27 mouse cellular contexts compared by ENCODE assay signal in the genomic region with DNA sequence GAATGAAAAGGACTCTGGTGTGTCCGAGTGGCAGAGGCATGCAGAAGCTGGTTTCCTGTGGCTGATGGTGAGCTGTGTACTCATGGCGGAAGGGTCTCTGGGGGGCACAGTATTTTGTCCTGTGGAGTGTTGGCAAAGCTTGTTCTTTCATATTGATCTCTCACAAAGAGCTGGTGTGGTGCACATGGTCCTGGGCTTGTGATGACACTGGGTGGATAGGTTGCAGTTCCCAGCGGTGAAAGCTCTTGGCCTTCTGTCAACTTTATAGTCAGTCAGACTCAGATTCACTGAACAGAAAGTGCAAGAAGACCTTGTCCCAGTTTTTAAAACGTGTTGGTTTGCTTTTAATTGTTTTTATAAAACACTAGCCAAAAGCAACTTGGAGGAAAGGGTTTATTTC.
DNase-seq lines count a peak whose midpoint lies in the region; ATAC-seq and TF ChIP-seq lines count a peak whose summit lies in the region.
"Had no signal": no experiment of that assay in that cellular context is flagged by ENCODE, and none has a peak within 500 bp of the region (broad histone marks: within the 10 kb centered on the region; RNA-seq: fewer than 3 reads in every experiment).

No protein-coding gene starts in this region.

- no peaks in the 10 kb centered on the region for H3K9me3 ChIP-seq in limb, embryonic 15.5 days
- no peaks in the 10 kb centered on the region for H3K9me3 ChIP-seq in limb, embryonic 10.5 days (replicated peaks)
- no peaks in the 10 kb centered on the region for H3K9me3 ChIP-seq in lung, embryonic 16.5 days (ENCODE audit: control insufficient read depth, low read length)
- H3K9me3 ChIP-seq: embryonic facial prominence, embryonic 10.5 days; embryonic facial prominence, embryonic 13.5 days; forebrain, embryonic 12.5 days; forebrain, embryonic 15.5 days; heart, embryonic 12.5 days; heart, embryonic 15.5 days had no signal

- H3K9ac ChIP-seq in limb, embryonic 15.5 days: no peak overlapping the region
- no peak overlapping the region for H3K9ac ChIP-seq in lung, embryonic 16.5 days (ENCODE audit: low read length)
- H3K9ac ChIP-seq: embryonic facial prominence, embryonic 13.5 days; forebrain, embryonic 12.5 days; forebrain, embryonic 15.5 days; heart, embryonic 12.5 days; heart, embryonic 15.5 days; hindbrain, embryonic 14.5 days had no signal

- TF ChIP-seq POLR2A in kidney, adult 2 months (IDR thresholded peaks at IDR 0.05; ENCODE audit: low read depth, low read length): no peak

- peak overlapping the region; percentile 46 for H3K27ac ChIP-seq in kidney, adult 2 months (ENCODE audit: insufficient read depth, low read depth, low read length)
- 0 out of 2 replicates have a peak overlapping the region, but pooled peaks have one; percentile 8 for H3K27ac ChIP-seq in limb, embryonic 15.5 days
- no peak overlapping the region for H3K27ac ChIP-seq in limb, embryonic 10.5 days
- no peak overlapping the region for H3K27ac ChIP-seq in lung, embryonic 16.5 days (ENCODE audit: low read length)
- H3K27ac ChIP-seq: embryonic facial prominence, embryonic 10.5 days; embryonic facial prominence, embryonic 13.5 days; forebrain, embryonic 12.5 days; forebrain, embryonic 15.5 days; heart, embryonic 15.5 days; hindbrain, embryonic 14.5 days; hindbrain, postnatal 0 days had no signal

- no peaks in the 10 kb centered on the region for H3K36me3 ChIP-seq in kidney, adult 2 months (ENCODE audit: control insufficient read depth, insufficient read depth, low read length)
- H3K36me3 ChIP-seq in limb, embryonic 15.5 days: peaks cover 45% of the 10 kb centered on the region
- H3K36me3 ChIP-seq in limb, embryonic 10.5 days: peaks cover 72% of the 10 kb centered on the region
- H3K36me3 ChIP-seq in lung, embryonic 16.5 days (ENCODE audit: control insufficient read depth, insufficient read depth, low read length): peaks cover 5% of the 10 kb centered on the region

- no peak for ATAC-seq in limb, embryonic 15.5 days (ENCODE audit: insufficient number of reproducible peaks, low FRiP score, low TSS enrichment, low read depth)
- ATAC-seq in lung, embryonic 16.5 days (ENCODE audit: low read depth): 0 out of 2 replicates have a peak, but pooled peaks have one; percentile 10
- ATAC-seq: activated CD4-positive, CD25-positive, alpha-beta regulatory T cell, adult 4 months; forebrain, embryonic 15.5 days; hindbrain, postnatal 0 days had no signal

- 65% methylated on average over 4 of the region's 4 CpGs for WGBS in kidney, adult 2 months
- WGBS in limb, embryonic 15.5 days: 75% methylated on average over 4 of the region's 4 CpGs
- WGBS in limb, embryonic 10.5 days: 91% methylated on average over 4 of the region's 4 CpGs
- WGBS in lung, embryonic 16.5 days: 77% methylated on average over 4 of the region's 4 CpGs

- no peak for TF ChIP-seq CTCF in kidney, adult 2 months (conservative IDR thresholded peaks at IDR 0.05; ENCODE audit: insufficient read depth, insufficient read length, low read depth, low read length)

- H3K4me1 ChIP-seq in kidney, adult 2 months (ENCODE audit: control insufficient read depth, insufficient read depth, low read length): peaks cover 37% of the 10 kb centered on the region
- 0 out of 2 replicates have a peak, but pooled peaks cover 3% of the 10 kb centered on the region for H3K4me1 ChIP-seq in limb, embryonic 15.5 days
- H3K4me1 ChIP-seq in limb, embryonic 10.5 days: no peaks in the 10 kb centered on the region
- H3K4me1 ChIP-seq in lung, embryonic 16.5 days (replicated peaks; ENCODE audit: control insufficient read depth, insufficient read depth, low read length): no peaks in the 10 kb centered on the region
- H3K4me1 ChIP-seq: embryonic facial prominence, embryonic 10.5 days; embryonic facial prominence, embryonic 13.5 days; forebrain, embryonic 12.5 days had no signal

- H3K4me3 ChIP-seq in kidney, adult 2 months (ENCODE audit: insufficient read depth, low read depth, low read length): no peak overlapping the region
- no peak overlapping the region for H3K4me3 ChIP-seq in limb, embryonic 15.5 days
- H3K4me3 ChIP-seq in limb, embryonic 10.5 days: no peak overlapping the region
- no peak overlapping the region for H3K4me3 ChIP-seq in lung, embryonic 16.5 days (ENCODE audit: low read length)
- H3K4me3 ChIP-seq: embryonic facial prominence, embryonic 10.5 days; embryonic facial prominence, embryonic 13.5 days; erythroblast, embryonic 14.5 days; forebrain, embryonic 12.5 days; forebrain, embryonic 15.5 days; heart, embryonic 12.5 days; heart, embryonic 15.5 days had no signal

- no peaks in the 10 kb centered on the region for H3K27me3 ChIP-seq in kidney, adult 2 months (replicated peaks; ENCODE audit: control insufficient read depth, insufficient read depth, low read length)
- no peaks in the 10 kb centered on the region for H3K27me3 ChIP-seq in limb, embryonic 15.5 days
- H3K27me3 ChIP-seq in limb, embryonic 10.5 days (ENCODE audit: low read depth, poor library complexity, severe bottlenecking): no peaks in the 10 kb centered on the region
- no peaks in the 10 kb centered on the region for H3K27me3 ChIP-seq in lung, embryonic 16.5 days (ENCODE audit: control insufficient read depth, insufficient read depth, low read depth, low read length)
- H3K27me3 ChIP-seq: embryonic facial prominence, embryonic 13.5 days; forebrain, embryonic 12.5 days; forebrain, embryonic 15.5 days; heart, embryonic 12.5 days; heart, embryonic 15.5 days had no signal

- no peak overlapping the region for H3K4me2 ChIP-seq in limb, embryonic 15.5 days
- H3K4me2 ChIP-seq in lung, embryonic 16.5 days (ENCODE audit: low read depth, low read length): no peak overlapping the region
- H3K4me2 ChIP-seq: embryonic facial prominence, embryonic 13.5 days; forebrain, embryonic 12.5 days; forebrain, embryonic 15.5 days; heart, embryonic 12.5 days; heart, embryonic 15.5 days; hindbrain, embryonic 14.5 days had no signal

- DNase-seq in adrenal gland, adult 2 months: peak; percentile 53
- DNase-seq in adrenal gland, postnatal 36 days: no peak
- DNase-seq in kidney, adult 2 months: peak; percentile 62
- no peak for DNase-seq in kidney, postnatal 4 days
- DNase-seq in limb, embryonic 10.5 days (ENCODE audit: low spot score): no peak
- DNase-seq in lung, postnatal 14 days: no peak
- DNase-seq: adrenal gland, postnatal 14 days; cerebellum, adult 11-12 months; cerebellum, adult 8-10 months; cerebellum, postnatal 36 days; embryo, embryonic 11 days; gastrocnemius, postnatal 10 days; heart, adult 18-20 months; heart, postnatal 10 days; heart, postnatal 4 days had no signal

Comparison
In these comparisons a context has a peak if more than half of its experiments do, and no peak if none do; other contexts are left out.
1. DNase-seq: peak in adrenal gland, adult 2 months (single experiment) and kidney, adult 2 months (single experiment); none in adrenal gland, postnatal 36 days (0 of 2), kidney, postnatal 4 days (0 of 2), limb, embryonic 10.5 days (single experiment) and lung, postnatal 14 days (single experiment).
2. H3K27ac ChIP-seq: peak in kidney, adult 2 months (single experiment) and limb, embryonic 15.5 days (single experiment); none in limb, embryonic 10.5 days (single experiment) and lung, embryonic 16.5 days (single experiment).